Mouse (Mus musculus): ENCODE data around the gene Psmc1.
A peak's percentile ranks its signal among the peaks of the same experiment; 100 is the strongest.

The Psmc1 gene

DNA sequence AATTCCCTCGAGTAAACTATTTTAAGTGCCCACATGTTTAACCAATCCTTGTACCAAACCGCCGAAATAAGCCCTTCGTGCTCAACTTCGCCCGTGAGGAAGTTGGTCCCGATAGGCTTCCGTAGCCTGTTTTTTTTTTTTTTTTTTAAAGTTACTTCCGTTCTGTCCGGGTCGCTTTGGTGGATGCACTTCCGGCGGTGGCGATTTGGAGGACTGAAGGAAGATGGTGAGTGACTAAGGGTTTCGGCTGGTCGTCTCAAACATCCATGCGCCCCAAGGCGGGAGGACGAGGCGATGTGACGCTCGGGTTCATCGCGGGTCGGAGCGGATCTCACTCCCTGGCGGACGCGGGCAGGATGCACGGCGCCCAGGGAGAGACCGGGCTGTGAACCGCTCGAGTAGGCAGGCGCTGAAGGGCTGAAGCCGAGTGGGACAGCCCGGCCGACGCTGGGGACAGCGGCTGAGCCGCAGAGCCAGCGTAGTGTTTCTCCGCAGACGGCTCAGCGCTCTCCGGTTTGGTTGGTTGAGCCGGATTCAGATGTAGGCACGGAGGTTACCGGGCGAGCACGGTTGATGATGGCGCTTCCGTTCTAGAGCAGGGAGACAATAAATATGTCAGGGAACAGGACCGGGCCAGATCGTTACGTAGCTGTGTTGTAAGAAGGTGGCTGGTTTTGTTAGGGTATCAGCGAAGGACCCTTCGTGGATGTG, at the start of gene Psmc1:
TSS of gene Psmc1 (plus strand) at position 169 of the 711 bp plus-strand sequence.
- DNase-seq (ENCODE audit: low read depth, low spot score) = peak; percentile 96

DNA sequence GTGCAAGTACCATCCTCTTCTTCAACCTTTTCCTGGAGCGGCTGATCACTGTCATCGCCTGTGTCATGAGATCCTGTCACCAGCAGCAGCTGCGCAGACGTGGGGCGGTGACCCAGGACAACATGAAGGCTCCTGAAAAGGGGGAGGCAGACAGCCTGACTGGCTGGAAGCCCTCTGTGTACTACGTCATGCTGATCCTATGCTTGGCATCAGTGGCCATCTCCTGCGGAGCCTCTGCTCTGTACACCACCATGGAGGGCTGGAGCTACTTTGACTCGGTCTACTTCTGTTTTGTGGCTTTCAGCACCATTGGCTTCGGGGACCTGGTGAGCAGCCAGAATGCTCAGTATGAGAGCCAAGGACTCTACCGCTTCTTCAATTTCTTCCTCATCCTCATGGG, 48.9 kb upstream of the Psmc1 start:
- DNase-seq (ENCODE audit: low read depth, low spot score) = no peak

DNA sequence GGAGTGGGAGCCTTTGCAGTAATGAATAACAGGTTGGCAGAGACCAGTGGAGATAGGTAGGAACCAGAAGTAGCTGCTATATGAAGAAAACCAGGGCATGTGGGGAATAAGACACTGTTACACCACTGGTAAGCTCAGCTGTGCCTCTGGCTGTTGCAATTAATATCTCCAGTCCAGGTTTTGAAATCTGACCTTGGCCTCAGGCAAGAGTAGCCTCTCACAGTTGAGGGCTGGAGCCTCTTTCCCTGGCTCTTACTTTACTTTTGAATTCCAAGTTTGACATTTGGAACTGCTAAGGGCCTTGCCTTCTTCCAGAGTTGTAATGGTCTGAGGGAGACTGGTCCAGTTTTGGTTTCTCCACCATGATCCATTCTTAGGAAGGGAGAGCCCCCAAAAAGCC, 48.1 kb upstream of the Psmc1 start:
- DNase-seq (ENCODE audit: low read depth, low spot score) = no peak

- DNase-seq (ENCODE audit: low read depth, low spot score) = no peak
Measured at GRCm38 (mm10) chr12:100062584-100062983, 47.4 kb upstream of the Psmc1 start.

- DNase-seq (ENCODE audit: low read depth, low spot score) = no peak
Measured at GRCm38 (mm10) chr12:100065109-100065508, 44.8 kb upstream of the Psmc1 start.

- DNase-seq (ENCODE audit: low read depth, low spot score) = no peak
Measured at GRCm38 (mm10) chr12:100067477-100067876, 42.5 kb upstream of the Psmc1 start.

GRCm38 (mm10) chr12:100073201-100073672, 36.7 kb upstream of the Psmc1 start:
- no peak for DNase-seq (ENCODE audit: low read depth, low spot score)

DNA sequence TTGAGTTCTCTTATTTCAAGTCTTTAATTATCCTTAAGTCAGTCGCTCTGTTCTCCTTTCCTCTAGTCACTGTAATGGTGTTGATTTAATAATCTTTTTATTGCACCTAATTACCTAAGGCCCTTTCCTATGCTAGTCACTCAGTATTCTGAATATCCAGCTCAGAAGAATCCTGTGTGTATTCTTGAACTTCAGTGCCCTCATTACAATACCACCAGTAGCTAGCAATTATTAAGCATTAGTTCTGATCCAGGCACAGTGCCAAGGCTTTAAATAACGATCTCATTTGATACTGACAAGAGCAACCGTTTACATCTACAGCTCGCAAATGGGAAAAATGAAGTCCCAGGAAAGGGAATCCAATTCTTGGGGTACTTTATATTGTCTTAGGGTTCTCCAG, 34.2 kb upstream of the Psmc1 start:
- DNase-seq (ENCODE audit: low read depth, low spot score) = no peak

- DNase-seq (ENCODE audit: low read depth, low spot score) = no peak
Measured at GRCm38 (mm10) chr12:100079636-100080286, 30.2 kb upstream of the Psmc1 start.

- DNase-seq (ENCODE audit: low read depth, low spot score) = no peak
Measured at GRCm38 (mm10) chr12:100088026-100088425, 21.9 kb upstream of the Psmc1 start.

DNA sequence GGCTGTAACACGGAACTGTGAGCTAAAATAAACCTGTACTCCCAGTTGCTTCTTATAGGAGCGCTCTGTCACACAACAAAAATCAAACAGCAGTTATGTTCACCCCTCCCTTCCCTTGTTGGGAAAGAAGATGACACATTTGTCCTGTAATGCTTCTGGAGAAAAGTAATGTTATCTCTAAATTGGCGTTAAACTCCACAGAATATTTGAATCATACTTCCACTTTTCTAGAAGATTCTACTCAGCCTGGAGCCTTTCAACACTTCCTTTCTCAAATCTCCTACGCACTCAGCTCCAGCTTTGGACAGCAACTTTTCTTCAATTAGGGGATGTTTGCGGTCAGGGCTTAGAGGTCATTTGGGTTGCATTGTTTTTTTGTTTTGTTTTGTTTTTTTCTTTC, 20.7 kb upstream of the Psmc1 start:
- no peak for DNase-seq (ENCODE audit: low read depth, low spot score)

DNA sequence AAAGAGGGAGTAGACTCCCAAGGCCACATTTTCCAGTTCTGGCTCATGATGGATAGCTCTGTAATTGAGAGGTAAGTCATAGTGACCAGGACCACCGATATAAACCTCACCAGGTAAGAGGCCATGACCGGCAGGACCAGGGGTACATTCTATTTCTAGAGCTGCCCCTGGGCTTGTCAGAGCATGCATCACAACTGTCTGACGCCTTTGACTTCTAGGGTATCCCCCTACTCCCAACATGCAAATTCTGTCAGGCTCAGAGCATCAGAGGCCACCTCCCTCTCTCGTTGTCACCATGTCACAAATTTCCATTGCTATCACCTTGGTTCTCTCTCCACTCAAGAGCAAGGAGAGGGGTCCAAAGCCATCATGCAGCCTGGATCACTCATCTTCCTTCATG, 19.2 kb upstream of the Psmc1 start:
- DNase-seq (ENCODE audit: low read depth, low spot score) = no peak

DNA sequence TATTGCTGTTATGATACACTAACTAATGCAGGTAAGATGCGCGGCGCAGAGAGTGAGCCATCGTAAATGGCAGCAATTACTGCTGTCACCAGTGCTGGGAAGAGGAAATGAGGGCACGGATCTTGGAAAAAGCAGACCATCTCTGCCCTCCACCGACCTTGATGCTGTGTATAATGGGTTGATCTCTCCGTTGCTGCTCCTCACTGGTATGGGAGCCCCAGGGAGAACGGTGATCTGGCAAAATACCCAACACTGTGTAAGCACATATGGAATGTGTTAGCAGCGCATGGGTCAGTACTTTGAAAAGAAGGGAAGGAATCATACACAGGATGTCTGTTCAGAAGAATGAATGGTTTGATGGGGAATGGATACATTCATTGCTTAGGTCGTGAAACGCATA, 16.9 kb upstream of the Psmc1 start:
- DNase-seq (ENCODE audit: low read depth, low spot score) = no peak

DNA sequence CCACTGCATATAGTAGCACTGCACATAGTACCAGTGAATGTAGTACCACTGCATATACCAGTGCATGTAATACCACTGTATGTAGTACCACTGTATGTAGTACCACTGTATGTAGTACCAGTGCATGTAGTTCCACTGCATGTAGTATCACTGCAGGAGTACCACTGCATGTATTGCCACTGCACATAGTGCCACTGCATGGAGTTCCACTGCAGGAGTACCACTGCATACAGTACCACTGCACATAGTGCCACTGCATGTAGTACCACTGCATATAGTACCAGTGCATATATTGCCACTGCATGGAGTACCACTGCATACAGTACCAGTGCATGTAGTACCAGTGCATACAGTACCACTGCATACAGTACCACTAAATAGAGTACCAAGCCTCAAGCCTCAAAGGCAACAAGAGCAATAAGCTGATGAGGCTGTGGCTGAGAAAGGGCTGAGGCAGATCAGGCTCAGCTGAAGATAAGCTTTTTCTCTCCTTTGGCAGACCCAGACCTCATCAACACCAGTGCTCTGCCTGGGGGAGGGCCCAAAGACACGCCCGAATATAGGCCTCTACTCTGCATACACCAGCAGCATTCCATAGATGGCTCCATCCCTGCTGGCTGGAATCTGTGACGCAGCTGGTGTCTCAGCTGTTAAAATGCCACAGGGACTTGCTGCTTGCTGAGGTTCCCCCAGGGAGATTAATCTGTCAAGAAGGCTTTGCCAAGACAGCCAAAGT, 9.8 kb upstream of the Psmc1 start:
- peak; percentile 27 for DNase-seq (ENCODE audit: low read depth, low spot score)

DNA sequence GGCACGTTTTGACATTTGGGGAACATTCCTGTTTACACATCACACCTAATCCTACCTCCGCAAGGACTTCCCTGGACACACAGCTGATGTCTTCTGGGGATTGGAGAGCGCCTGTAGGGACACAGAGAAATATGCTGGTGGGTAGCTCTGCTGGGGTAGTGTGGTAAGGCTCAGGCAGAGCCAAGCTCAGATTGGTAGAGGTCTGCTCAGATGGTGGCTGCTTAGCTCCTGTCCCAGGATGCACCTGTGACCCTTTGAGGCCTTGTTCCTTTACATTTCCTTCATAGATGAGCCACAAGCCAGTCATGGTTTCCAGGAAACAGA, 9.3 kb upstream of the Psmc1 start:
- DNase-seq (ENCODE audit: low read depth, low spot score) = no peak

DNA sequence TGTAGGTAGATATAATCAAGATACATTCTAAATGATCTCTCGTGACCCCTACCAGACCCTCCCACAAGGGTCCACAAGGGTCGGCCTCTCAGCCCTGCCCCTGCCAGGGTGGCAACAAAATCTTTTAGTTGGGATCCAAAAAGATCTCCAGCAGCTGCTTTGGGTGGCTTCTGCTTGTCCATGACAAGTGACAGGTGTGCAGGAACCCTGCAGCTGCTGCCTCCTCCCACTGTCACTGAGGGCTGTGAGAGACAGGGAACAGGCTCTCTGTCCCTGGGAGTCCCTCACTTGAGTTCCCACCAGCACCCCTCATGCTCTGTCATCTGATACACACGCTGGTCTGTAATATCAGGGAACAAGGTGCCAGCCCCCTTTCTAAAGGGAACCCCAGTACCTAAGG, 8.3 kb upstream of the Psmc1 start:
- DNase-seq (ENCODE audit: low read depth, low spot score) = no peak

GRCm38 (mm10) chr12:100104530-100104929, 5.4 kb upstream of the Psmc1 start:
- DNase-seq (ENCODE audit: low read depth, low spot score) = no peak

- DNase-seq (ENCODE audit: low read depth, low spot score) = peak; percentile 76
Measured at GRCm38 (mm10) chr12:100106275-100106895, 3.6 kb upstream of the Psmc1 start.

DNA sequence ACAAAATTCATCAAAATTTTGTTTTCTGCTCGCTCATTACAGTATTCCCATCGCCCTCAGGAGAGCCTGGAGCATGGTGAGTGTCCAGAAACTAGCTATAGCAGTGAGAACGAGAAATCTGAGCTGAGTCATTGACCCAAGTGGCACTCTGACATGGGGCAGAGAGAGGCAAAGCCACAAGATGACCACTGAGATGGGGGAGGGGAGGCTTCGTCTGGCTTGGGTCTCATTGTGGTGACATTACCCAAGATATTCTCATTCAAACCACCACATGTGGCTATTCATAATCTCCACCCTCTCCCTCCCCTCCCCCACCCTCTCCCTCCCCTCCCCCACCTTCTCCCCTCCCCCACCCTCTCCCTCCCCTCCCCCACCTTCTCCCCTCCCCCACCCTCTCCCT, 2.5 kb upstream of the Psmc1 start:
- no peak for DNase-seq (ENCODE audit: low read depth, low spot score)

DNA sequence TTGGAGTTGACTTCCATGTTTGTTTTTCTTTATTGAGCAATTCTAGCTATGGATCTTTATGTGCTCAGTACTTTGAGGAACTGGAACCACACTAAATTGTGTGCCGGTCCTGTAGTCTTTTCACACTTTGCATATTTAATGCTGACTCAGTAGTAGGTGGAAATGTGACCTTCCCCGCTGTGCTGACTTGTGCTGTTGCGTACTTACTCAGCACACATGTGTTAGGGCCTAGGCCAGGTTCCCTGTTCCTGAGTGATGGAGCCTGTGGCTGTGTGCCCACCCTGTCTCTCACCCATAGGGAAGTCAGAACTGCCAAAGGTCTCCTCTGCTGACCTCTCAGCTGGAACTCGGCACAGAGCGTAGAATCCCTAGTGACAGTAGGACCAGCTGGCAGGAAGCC, 6.0 kb downstream of the Psmc1 start:
- no peak for DNase-seq (ENCODE audit: low read depth, low spot score)

DNA sequence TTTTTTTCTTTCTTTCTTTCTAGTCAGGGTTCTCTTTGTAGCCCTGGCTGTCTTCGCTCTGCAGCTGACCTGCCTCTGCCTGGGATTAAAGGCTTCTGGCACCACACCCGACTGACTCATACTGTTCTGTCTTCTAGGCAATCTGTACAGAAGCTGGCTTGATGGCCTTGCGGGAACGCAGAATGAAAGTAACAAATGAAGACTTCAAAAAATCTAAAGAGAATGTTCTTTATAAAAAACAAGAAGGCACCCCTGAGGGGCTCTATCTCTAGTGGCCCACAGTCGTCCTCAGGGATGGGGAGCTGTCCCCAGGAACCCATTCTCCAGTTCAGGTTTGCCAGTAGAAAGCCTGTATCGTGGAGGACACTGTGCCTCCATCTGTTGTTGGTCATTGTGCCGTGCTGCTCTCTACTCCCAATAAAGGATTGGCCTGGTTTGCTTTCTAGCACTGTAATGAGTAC, 13.0 kb downstream of the Psmc1 start:
- DNase-seq (ENCODE audit: low read depth, low spot score) = no peak

GRCm38 (mm10) chr12:100123476-100123875, 13.5 kb downstream of the Psmc1 start:
- DNase-seq (ENCODE audit: low read depth, low spot score) = no peak

All from R1 (cell line).